Mouse (Mus musculus) adrenal gland, postnatal 10 days (tissue): ENCODE data around the gene 5830411N06Rik. TPM values are rescaled to one million over a fixed set of nuclear protein-coding genes. Genes with fewer than 3 reads are reported as not detected.

Experiments used
- total RNA-seq, 2 experiments: library from RNA; stranded (reverse); gene quantifications; 2 replicates each; pipeline ENCODE4 v1.2.3; 2021

5830411N06Rik gene
- total RNA-seq, 2 experiments from 2014 or later: not detected

Other genes starting within 250 kb of the 5830411N06Rik start
- 10 to 100 TPM; 14.0 to 18.1 TPM for gene Zfp511, start 210.9 kb upstream of the 5830411N06Rik start, total RNA-seq
- gene Tubgcp2, start 210.6 kb upstream of the 5830411N06Rik start, total RNA-seq: 10 to 100 TPM; 32.7 to 37.4 TPM
- not detected for gene Msx3, start 198.2 kb upstream of the 5830411N06Rik start, total RNA-seq
- gene Caly, start 164.7 kb upstream of the 5830411N06Rik start, total RNA-seq: 1 to 10 TPM; 4.9 to 6.6 TPM
- not detected for gene Prap1, start 153.9 kb upstream of the 5830411N06Rik start, total RNA-seq
- 10 to 100 TPM; 82.5 to 99.0 TPM for gene Fuom, start 144.8 kb upstream of the 5830411N06Rik start, total RNA-seq
- gene Paox, start 131.5 kb upstream of the 5830411N06Rik start, total RNA-seq: 10 to 100 TPM; 21.2 to 25.1 TPM
- gene Echs1, start 130.8 kb upstream of the 5830411N06Rik start, total RNA-seq: 100 to 1,000 TPM; 600 to 610 TPM
- 10 to 100 TPM; 42.0 to 45.9 TPM for gene Mtg1, start 109.7 kb upstream of the 5830411N06Rik start, total RNA-seq
- gene Sprn, start 92.4 kb upstream of the 5830411N06Rik start, total RNA-seq: 1 to 10 TPM; 1.7 to 2.0 TPM
- gene Olfr522, start 82.5 kb upstream of the 5830411N06Rik start, total RNA-seq: not detected
- not detected for gene Olfr523, start 74.1 kb upstream of the 5830411N06Rik start, total RNA-seq
- gene Olfr524, start 41.3 kb upstream of the 5830411N06Rik start, total RNA-seq: not detected
- gene Cd163l1, start 29.0 kb upstream of the 5830411N06Rik start, total RNA-seq: under 1 TPM in 1 of 2 experiments, not detected in 1; 0.12 TPM
- not detected for gene Olfr525, start 73.6 kb downstream of the 5830411N06Rik start, total RNA-seq
- gene Olfr527, start 86.7 kb downstream of the 5830411N06Rik start, total RNA-seq: not detected
- not detected for gene Olfr60, start 114.4 kb downstream of the 5830411N06Rik start, total RNA-seq
- gene Olfr530, start 129.0 kb downstream of the 5830411N06Rik start, total RNA-seq: not detected
- gene Olfr531, start 155.6 kb downstream of the 5830411N06Rik start, total RNA-seq: not detected
- not detected for gene Olfr532, start 174.4 kb downstream of the 5830411N06Rik start, total RNA-seq
- gene Olfr533, start 216.1 kb downstream of the 5830411N06Rik start, total RNA-seq: not detected
- not detected for gene Olfr535, start 236.9 kb downstream of the 5830411N06Rik start, total RNA-seq